Mouse (Mus musculus) kidney, postnatal 14 days (tissue): ENCODE results near the gene Apom.
A peak's percentile ranks its signal among the peaks of the same experiment; 100 is the strongest.
"Not testable (repeated sequence)": the region's sequence is repeated elsewhere in the genome, so short reads cannot be mapped to it uniquely, and the experiment has no call there.

ENCODE experiments used
- DNase-seq: peaks from one replicate; pipeline ENCODE4 v3.0.0; 2022; ENCODE audit warnings: mixed read lengths

Apom gene

DNA sequence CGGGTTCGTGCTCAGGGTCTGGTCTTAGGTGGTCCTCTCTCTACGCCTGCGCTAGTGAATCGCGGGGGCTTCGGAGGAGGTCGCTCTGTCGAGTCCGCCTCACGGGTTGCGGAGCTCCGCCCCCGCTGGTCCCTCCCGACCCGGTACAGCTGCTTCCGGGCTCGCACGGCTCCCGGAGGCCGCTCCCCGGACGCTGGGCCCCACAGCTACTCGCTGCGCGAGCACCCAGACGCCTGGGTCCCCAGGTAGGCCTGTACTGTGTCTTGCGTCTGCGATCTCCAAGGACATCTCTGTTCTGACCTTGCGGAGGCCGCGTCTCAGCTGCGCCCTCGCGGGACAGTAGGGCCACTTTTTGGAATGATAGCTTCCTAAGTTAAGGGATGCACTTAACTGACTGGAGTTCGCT, 5.6 kb downstream of the Apom start, which contains the start of gene D17H6S53E:
Gene D17H6S53E, plus strand, starts transcription at position 168 of the 406 bp plus-strand sequence.
- DNase-seq = peak; percentile 85

DNA sequence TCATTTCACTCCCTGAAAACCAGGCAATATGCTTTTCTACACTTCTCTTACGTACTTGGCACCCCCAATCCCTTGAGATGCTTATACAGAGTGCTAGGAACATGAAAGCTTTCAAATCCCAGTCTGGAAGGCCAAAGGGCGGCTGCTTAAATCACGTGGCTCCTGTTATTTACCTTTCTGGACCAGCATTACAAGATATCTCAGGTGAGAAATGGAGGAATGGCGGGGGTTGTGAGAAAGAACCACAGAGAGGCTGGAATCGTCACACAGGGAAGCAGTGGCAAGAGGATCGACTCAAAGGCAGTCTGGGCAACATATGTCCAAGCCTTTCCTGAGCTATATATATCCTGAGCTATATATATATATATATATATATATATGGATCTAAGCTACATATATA, 6.3 kb downstream of the Apom start:
- no peak for DNase-seq

DNA sequence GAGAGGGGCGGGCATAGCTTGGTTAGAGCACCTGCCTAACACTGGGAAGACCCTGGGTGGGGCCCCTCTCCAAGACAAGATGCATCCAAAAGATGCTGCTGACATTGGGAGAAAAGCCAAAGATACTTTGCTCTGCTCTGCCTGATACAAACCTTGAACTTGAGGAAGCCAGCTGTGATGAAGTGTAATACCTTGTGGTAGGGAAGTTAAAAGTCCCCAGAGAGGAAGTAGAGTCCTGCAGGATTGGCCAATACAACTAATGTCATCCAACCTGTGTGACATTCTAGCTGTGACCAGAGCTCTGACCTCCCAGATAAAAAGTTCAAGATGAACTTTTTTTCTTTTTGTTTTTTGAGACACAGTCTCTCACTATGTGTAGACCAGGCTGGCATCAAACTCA, 6.8 kb downstream of the Apom start:
- no peak for DNase-seq

DNA sequence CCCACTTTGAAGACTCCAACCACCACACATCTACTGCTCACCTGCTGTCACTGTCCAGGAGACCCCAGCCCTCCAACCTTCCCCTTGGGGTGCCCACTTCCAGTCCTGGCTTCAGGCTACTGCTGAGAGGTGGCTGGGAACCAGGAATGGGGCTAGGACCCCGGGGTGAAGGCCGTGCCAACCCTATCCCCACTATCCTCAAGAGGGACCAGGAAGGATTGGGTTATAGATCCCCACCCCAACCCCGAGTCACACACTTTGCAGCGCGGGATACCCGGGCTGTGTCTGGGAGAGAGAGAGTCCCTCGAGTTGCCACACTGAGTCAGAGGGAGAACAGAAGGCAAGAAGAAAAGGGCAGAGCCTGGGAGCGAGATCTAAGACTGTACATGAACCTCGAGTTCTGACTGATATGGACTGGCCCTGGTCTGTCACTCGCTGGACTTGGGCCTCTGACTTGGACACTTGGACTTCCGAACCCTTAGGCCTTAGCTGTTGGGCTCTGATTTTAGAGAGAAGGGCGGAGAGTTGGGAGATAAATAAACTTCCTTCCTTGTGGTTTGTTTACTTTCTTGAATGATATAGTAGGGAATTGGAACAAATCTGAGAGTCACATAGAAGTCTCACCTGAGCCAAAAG, 7.5 kb downstream of the Apom start:
- DNase-seq = not testable (repeated sequence)

DNA sequence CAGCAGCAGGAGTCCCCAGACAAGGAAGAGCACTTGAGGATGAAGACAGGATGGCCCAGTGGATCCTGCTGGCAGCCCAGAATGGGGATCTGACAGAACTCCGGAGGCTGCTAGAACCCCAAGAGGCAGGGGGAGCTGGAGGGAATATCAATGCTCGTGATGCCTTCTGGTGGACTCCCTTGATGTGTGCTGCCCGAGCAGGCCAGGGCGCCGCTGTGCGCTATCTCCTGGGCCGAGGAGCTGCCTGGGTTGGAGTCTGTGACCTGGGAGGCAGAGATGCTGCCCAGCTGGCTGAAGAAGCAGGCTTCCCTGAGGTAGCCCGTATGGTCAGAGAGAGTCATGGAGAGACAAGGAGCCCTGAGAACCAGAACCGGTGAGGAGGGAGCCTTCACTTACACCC, 8.6 kb downstream of the Apom start:
- DNase-seq = not testable (repeated sequence)

DNA sequence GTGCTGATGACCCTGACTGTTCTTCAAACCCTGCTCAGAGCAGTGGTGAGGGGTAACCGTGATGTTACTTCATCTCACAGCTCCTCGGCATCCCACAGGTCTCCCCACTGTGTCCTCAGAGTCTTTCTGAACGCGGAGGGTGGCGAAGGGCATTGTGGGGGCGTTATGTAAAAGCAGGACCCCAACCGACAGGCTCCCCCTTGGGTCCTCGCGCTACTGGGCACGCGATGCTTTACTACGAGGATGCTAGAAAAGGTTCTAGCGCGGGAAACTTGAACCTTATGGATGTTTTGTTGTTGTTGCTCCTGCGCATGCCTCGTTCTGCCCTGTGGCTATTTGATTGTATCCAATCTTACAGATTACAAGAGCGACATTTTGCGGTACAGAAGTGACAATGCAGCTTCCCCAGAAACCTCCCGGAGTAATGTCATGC, 10.0 kb downstream of the Apom start, which contains the start of gene Csnk2b:
Gene Csnk2b, minus strand, starts transcription at position 183 of the 433 bp plus-strand sequence.
- peak; percentile 70 for DNase-seq

DNA sequence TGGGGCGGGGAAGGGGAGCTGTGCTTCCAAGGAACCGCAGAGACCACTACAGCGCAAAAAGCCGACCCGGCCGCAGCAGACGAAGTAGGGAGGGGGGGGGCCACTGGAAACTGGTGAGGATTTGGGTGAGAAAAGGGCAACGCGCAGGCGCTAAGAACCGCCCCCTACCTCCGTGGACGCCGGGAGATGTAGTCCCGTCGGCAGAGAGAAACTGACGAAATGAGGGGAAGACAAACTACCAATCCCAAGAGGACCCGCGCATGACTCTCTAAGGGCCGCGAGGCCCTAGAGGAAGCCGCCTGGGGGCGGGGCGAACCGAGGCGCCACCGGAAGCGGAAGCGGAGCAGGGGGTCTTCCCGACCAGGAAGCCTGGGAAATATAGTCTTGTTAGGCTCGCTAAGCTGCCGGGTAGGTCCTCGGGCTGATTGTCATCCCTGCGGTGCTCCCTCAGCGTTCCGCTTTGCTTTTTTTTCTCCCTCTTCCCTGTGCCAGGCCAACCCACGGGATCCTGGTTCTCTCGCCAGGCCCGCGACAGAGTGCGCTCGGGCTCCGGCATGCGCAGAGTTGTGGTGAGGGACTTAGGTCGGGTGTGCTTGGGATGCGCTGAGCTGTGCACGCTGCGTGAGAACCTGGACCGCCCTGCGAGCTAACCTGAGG, 10.6 kb downstream of the Apom start, which contains the start of gene Gpank1:
Gene Gpank1, plus strand, starts transcription at position 313 of the 657 bp plus-strand sequence.
- DNase-seq = peak; percentile 98

DNA sequence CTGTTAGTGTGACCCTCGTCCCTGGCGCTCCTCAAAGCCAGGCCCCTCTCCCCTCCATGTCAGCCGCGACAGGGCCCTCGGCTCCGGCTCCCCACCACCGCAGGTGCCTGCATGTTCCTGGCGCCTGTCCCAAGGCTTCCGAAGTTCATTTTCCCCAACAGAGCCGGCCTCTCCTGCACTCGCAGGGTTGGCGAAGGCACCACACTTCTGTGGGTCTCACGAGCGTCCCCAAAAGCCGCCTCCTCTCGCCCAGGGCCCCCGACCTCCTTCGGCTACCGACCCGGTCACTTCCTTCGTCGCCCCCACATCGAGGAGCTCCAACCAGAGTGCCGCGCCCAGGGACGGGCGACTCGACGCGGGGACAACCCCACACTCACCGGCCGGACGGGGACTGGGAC, 11.1 kb downstream of the Apom start:
- DNase-seq = peak; percentile 55

DNA sequence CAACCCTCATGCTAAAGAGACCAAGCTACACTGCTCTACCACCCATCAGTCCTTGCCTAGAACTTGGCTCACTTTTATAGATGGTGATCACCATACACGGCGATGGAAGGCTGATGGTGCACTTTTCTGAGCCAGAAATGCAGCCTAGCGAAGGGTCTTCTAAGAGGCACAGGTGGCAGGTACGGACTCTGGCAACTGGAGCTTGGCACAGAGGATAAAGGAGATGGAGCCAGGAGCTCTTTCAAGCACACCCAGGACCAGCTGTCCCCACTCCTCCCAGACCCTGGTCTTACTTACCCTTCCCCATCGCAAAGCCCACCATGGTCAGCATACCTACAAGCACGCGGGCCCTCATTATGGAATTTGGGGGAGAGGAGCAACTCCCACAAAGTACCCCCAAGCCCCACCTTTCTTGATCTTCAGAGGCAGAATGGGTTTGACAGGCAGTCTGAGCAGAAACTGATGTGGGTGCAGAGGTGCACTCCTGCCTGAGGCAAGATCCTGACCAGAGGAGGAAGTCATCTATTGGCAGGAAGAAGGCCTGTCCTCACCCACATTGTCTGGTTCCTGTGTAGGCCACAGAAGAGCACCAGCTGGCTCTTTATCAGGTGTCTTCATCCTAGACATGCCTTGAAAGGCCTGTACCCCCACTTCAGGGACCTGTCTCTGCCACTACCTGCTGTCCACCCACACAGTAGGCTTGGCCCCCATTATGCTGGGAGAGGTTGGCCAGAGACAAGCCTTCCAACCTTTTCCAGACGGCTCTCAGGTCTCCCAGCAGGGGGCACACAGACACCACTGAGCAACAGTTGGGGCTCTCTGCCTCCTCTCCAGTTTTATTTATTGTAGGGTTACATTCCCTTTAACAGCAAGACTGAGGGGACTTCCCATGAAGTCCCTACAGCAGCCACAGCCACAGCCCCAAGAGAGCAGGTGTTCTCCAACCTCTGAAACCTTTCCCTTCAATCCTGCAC, 16.5 kb downstream of the Apom start, which contains the start of gene Ly6g5b:
Gene Ly6g5b, minus strand, starts transcription at position 383 of the 974 bp plus-strand sequence.
- no peak for DNase-seq

DNA sequence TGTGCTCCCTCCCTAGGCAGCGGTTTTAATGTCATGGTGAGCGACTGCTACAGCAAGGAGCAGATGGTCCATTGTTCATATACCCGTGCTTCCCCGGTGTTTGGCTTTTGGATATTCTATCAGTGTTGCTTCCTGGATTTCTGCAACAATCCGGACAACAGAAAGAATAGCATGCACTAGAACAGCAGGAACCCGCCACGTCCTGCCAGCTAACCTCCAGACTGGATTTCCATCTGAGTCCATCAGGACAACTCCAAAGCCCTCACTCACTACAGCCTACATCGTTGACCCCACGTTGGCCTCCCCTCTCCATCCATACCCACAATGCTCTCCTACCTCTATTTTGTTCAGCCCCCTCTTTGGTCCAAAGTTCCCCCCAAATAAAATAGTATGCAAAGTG, 20.1 kb downstream of the Apom start:
- DNase-seq = no peak

DNA sequence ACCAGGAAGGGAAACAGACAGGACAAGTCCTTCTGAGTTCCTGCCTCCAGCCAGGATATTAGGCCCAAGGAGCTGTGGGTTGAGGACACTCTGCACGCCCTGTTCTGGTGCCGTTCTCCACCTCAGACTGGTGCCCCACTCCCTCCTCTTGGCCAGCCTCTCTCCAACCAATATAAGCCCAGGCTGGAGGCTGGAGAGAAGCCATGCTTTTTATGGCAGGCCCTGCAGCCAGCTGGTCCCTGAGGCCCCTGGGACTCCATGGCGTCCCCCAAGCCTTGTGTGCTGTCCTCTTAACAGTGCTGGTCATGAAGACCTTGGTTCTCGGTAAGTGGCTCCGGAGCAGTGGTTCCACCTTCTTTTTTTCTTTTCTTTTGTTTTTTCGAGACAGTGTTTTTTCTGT, 23.8 kb downstream of the Apom start, which contains the start of gene Ly6g5c:
Gene Ly6g5c, plus strand, starts transcription at position 183 of the 400 bp plus-strand sequence.
- no peak for DNase-seq

DNA sequence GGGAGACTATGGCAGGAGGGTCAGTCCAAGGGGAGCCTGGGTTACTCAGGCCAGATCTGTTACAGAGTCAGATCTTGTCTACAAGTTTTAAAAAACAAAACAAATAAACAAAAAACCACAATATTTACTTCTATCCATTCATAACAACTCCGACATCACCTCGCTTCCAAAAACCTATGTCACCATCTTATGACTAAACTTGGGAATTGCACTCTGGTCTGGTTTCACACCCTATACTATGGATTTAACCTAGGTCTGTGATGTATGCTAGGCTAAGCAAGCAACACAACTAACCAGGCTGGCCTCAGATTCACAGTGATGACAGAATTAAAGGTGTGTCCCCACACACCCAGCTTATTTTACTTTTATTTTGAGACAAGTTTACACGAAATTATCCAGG, 25.3 kb downstream of the Apom start:
- DNase-seq = no peak

DNA sequence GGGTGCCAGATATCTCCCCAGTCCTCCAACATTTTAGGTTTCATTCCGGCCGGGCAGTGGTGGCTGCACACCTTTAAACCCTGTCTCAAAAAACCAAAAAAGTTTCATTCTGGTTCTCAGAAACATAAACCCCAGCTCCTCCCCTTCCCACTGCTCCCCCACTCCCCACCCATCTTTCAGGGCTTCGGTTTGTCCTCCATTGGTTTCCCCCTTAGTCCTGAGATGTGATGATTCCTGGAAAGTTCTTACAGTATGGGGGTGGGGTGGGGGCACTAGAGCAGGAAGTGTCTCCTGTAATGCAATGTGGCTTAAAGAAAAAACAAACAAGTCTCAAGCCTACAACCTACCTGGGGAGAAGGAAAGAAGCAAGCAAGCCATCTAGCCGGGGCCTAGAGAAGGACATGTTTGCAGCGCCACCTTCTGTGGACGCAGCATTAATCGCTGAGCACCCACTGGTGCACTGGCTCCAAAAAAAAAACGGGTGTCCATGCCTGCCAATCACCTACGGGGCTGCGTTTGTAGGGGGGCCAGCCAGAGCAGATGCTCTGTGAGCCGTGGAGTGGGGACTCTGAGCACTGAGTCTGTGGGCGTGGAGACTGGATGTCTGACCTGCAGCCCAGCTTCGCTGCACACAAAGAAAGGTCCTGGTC, 26.0 kb downstream of the Apom start:
- DNase-seq = peak; percentile 64

DNA sequence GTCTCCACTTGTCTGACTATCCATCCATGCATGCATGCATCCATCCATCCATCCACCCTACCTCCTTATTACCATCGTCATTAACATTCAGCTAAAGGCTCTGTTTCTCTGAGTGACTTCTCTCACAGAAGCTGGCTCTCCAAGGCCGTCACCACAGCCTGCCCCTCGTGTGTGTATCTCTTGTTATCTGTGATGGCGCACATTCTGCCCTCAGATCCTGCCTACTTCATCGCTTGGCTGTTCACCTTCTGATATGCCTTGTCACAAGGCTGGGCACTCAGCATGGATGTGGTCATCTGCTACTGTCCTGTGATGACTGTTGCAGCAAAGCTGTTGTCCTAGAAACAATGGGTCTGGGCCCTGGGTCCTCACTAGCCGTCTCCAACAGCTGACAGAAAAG, 27.1 kb downstream of the Apom start:
- DNase-seq = no peak

DNA sequence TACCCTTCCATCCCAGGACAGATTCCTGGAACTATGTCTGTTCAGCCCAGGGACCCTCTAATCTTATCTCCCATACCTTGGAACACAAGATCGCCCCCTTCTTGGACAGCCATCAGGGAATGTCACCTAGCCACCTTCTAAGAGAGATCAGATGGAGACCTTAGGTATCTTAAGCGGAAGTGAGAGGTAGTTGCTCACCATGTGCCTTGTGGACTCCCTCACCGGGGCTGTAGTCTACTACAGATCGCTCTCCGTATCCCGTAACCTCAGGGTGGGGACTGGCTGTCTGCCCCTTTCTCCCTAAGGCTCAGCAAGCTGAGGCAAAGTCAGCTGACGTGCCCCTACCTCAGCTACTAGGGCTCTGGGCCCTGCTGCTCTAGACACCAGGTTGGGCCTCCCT, 27.8 kb downstream of the Apom start:
- DNase-seq = no peak

DNA sequence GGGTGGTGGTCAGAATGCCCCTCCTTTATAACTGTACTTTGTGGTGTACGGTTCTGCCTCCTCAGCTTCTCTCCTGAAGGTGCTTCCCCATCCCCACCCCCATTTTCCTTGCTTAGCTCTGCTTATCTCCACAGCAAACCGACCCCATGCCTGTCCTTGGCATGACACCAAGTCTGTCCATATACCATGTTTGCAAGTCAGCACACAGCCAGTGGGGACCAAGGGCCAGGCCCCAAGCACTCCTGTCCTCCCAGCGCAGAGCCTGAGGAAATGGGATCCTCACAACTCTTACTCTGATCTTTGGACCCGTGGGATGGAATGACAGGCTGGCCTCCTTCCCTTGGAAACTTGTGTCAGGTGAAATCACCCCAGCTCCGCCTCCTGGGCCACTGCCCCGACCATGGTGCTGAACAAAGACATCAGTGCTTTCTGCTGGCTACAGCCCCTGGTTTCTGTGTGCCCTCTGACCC, 28.6 kb downstream of the Apom start:
- peak; percentile 78 for DNase-seq

DNA sequence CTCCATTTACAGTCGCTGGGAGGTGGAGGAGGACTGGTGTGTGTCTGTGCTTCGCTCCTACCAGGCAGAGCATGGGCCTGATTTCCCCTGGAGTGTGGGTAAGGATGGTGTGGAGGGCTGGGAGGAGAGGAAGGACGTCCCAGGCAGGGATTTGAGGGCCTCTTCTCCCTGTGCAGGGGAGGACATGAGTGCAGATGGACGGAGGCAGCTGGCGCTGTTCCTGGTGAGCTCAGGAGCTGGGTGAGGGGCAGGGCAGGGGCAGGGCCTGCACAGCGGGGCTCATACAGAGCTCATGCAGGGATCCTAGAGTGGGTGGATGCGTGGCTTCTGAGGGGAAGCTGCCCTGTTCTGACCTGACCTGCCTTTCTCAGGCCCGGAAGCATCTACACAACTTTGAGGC, 29.6 kb downstream of the Apom start:
- no peak for DNase-seq

DNA sequence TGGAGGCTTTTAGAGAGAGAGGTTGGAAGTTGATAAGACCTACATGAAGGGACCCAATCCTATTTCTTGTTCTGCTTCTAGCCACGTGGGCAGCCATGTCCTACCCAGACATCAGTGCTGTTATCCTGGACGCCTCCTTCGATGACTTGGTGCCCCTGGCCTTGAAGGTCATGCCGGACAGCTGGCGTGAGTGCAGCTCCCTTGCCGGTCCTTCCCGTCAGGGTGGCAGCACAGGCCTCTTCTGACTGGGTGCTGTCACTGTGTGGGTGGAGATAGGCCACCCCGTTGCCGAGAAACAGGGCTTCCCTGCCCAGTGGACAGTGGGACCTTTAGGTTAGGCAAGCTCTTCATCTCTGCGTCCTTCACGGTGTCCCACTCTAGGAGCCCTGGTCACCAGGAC, 30.7 kb downstream of the Apom start:
- DNase-seq = no peak

DNA sequence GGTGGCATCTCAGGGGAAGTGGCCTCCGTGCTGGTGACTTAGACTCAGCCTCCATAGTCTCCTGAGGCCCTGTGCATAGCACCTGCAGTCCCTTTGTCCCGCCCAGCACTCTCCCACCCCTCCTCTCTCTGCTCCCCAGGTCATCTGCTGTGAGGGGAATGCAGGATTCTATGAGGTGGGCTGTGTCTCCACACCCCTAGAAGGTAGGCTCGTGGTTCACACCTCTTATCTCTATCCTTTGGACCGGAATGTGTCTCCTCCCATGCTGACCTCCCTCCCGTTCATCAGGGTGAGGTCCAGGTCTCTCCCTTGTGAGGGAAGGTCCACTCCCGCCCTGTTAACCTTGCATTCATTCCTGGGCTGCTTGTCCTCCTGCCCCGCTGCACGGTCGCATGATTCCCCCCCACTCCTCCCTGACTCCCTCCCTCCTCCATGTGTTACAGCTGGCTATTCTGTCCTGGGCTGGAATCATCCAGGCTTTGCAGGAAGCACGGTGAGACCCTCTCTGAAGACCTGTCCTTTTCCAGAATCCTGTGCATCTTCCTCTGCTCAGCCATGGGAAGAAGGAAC, 31.6 kb downstream of the Apom start:
- DNase-seq = peak; percentile 50

DNA sequence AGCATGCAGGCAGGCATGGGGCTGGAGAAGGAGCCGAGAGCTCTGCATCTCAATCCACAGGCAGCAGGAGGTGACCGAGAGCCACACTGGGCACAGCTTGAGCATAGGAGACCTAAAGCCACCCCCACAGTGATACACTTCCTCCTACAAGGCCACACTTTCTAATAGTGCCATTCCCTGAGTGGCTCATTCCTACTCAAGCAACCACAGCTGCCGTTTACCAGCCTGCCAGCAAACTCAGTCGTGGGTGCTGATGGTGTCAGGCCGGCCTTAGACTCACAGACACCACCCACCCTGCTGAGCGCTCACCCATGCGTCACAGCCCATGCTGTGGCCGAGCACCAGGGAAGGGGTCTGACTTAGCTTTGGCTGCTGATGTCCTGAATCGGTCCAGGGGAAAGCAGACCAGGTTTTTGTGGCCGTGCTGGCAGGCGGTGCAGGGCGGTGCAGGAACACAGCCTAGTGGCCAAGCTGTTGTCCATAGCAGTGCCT, 34.6 kb downstream of the Apom start:
- DNase-seq = no peak

DNA sequence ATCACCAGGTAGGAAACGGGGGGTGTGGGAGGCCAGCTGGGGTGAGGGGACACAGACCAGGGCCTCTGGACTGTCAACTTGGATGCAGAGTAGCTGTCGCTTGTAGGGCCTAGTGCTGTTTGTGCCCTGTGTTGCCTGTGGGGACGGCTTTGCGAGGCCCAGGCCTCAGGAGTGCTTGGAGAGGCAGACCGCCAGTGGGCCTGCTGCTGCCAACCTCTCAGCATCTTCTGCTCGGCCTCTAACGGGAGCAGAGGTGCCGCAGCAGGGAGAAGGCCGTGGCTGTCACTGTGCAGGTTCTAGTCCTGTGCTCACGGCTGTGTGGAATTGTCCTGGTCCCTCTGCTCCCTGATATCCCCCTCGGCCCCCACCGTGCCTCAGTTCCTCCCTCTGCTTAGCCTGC, 35.3 kb downstream of the Apom start:
- no peak for DNase-seq
